Comparison of ENCODE assay signal across 14 mouse cellular contexts in the genomic region with DNA sequence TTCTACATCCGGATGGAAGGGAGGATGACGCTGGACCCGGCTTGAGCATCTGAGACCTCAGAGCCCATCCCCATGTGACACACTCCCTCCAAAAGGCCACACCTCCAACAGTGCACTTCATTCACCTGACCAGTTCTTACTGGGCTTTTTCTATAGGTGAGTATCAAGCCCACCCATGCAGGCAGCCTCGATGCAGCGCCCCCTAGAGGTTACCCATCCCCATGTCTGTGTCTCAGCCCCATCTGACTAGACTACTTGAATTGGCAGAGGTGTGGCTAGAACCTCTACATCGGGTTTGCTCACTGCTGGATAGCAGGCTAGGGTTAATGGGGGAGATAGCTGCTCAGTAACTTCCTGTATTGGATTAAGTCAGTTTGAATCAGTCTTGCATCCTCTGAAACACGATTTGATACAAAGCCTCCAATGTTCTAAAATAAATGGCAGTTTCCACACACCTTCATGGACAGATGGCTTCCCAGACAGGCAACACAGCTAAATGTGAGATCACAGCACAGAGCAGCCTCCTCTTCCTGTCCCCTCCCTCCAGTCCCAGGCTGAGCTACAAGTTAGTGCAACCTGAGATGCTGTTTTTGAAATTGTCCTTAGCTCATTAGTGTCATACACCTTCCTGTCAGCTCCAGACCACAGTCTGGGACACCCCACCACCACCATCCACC.
DNase-seq lines count a peak whose midpoint lies in the region; ATAC-seq and TF ChIP-seq lines count a peak whose summit lies in the region.
"Had no signal": no experiment of that assay in that cellular context is flagged by ENCODE, and none has a peak within 500 bp of the region (broad histone marks: within the 10 kb centered on the region; RNA-seq: fewer than 3 reads in every experiment).

No protein-coding gene starts in this region.

- no peaks in the 10 kb centered on the region for H3K36me3 ChIP-seq in forebrain, embryonic 10.5 days (replicated peaks)
- no peaks in the 10 kb centered on the region for H3K36me3 ChIP-seq in forebrain, embryonic 11.5 days (ENCODE audit: control insufficient read depth, insufficient read depth, low read length)
- no peaks in the 10 kb centered on the region for H3K36me3 ChIP-seq in neural tube, embryonic 15.5 days
- H3K36me3 ChIP-seq: forebrain, embryonic 12.5 days; heart, embryonic 13.5 days had no signal

- peaks cover 7% of the 10 kb centered on the region; the same call in 1 of the 2 replicates for H3K9me3 ChIP-seq in forebrain, embryonic 10.5 days
- no peaks in the 10 kb centered on the region for H3K9me3 ChIP-seq in forebrain, embryonic 11.5 days (ENCODE audit: control insufficient read depth, low read length)
- no peaks in the 10 kb centered on the region; the same call in 1 of the 2 replicates for H3K9me3 ChIP-seq in neural tube, embryonic 15.5 days (replicated peaks)
- H3K9me3 ChIP-seq: forebrain, embryonic 12.5 days; heart, embryonic 13.5 days had no signal

- H3K9ac ChIP-seq in forebrain, embryonic 11.5 days (ENCODE audit: low read length), result no peak overlapping the region
- H3K9ac ChIP-seq in neural tube, embryonic 15.5 days (replicated peaks), result no peak overlapping the region
- H3K9ac ChIP-seq: forebrain, embryonic 12.5 days; heart, embryonic 13.5 days had no signal

- 59% methylated on average over 7 of the region's 7 CpGs for WGBS in forebrain, embryonic 10.5 days
- 63% methylated on average over 7 of the region's 7 CpGs for WGBS in forebrain, embryonic 11.5 days
- WGBS in neural tube, embryonic 15.5 days, result 64% methylated on average over 7 of the region's 7 CpGs

- H3K27me3 ChIP-seq in forebrain, embryonic 10.5 days (ENCODE audit: poor library complexity, severe bottlenecking), result peaks cover 5% of the 10 kb centered on the region; the same call in 1 of the 2 replicates
- H3K27me3 ChIP-seq in forebrain, embryonic 11.5 days (ENCODE audit: control insufficient read depth, insufficient read depth, low read length), result no peaks in the 10 kb centered on the region
- H3K27me3 ChIP-seq in neural tube, embryonic 15.5 days (replicated peaks), result no peaks in the 10 kb centered on the region
- H3K27me3 ChIP-seq: heart, embryonic 13.5 days had no signal

- peak; percentile 68 for TF ChIP-seq CTCF in layer of hippocampus, adult 2 months (conservative IDR thresholded peaks at IDR 0.05)

- no peak for ATAC-seq in forebrain, embryonic 11.5 days (replicated peaks; ENCODE audit: low FRiP score)
- ATAC-seq in neural tube, embryonic 15.5 days (ENCODE audit: low FRiP score), result no peak

- no peak for DNase-seq in forebrain, embryonic 10.5 days (ENCODE audit: extremely low spot score, low spot score)
- no peak for DNase-seq in forebrain, embryonic 11.5 days (ENCODE audit: low spot score)
- DNase-seq in left cerebral cortex, adult 9 months (ENCODE audit: low spot score in 2 of 2), result peak; percentile 23 to 60
- DNase-seq in left cerebral cortex, adult 11 months (ENCODE audit: low spot score), result no peak
- DNase-seq in B cell, adult 2 months, result peak; percentile 48 to 53
- DNase-seq in layer of hippocampus, adult 2 months (ENCODE audit: low spot score in 2 of 2), result peak in 1 of 2 experiments; percentile 72
- no peak for DNase-seq in spleen, postnatal 4 days (ENCODE audit: low spot score in 2 of 2)
- DNase-seq: cerebellum, adult 9-10 months; kidney, postnatal 10 days; lung, adult 2 months; right cerebral cortex, postnatal 4 days had no signal

- no peak overlapping the region for H3K4me2 ChIP-seq in forebrain, embryonic 11.5 days (ENCODE audit: low read depth, low read length, severe bottlenecking)
- no peak overlapping the region for H3K4me2 ChIP-seq in neural tube, embryonic 15.5 days
- H3K4me2 ChIP-seq: forebrain, embryonic 12.5 days; heart, embryonic 13.5 days had no signal

- peak overlapping the region; percentile 70; the same call in 1 of the 2 replicates for H3K27ac ChIP-seq in forebrain, embryonic 10.5 days
- H3K27ac ChIP-seq in forebrain, embryonic 11.5 days (ENCODE audit: low read depth, low read length), result no peak overlapping the region
- H3K27ac ChIP-seq in layer of hippocampus, adult 2 months, result no peak overlapping the region
- no peak overlapping the region for H3K27ac ChIP-seq in neural tube, embryonic 15.5 days (replicated peaks)
- H3K27ac ChIP-seq: forebrain, embryonic 12.5 days; heart, embryonic 13.5 days had no signal

- peaks cover 45% of the 10 kb centered on the region for H3K4me1 ChIP-seq in forebrain, embryonic 10.5 days
- peaks cover 3% of the 10 kb centered on the region for H3K4me1 ChIP-seq in forebrain, embryonic 11.5 days (replicated peaks; ENCODE audit: control insufficient read depth, insufficient read depth, low read length)
- H3K4me1 ChIP-seq in neural tube, embryonic 15.5 days, result peaks cover 23% of the 10 kb centered on the region

- no peak overlapping the region for H3K4me3 ChIP-seq in forebrain, embryonic 10.5 days
- no peak overlapping the region for H3K4me3 ChIP-seq in forebrain, embryonic 11.5 days (ENCODE audit: low read depth, low read length)
- no peak overlapping the region for H3K4me3 ChIP-seq in layer of hippocampus, adult 2 months
- no peak overlapping the region for H3K4me3 ChIP-seq in neural tube, embryonic 15.5 days (replicated peaks)
- H3K4me3 ChIP-seq: forebrain, embryonic 12.5 days; heart, embryonic 13.5 days had no signal

Comparison
In these comparisons a context has a peak if more than half of its experiments do, and no peak if none do; other contexts are left out.
1. DNase-seq: peak in left cerebral cortex, adult 9 months (2 of 2) and B cell, adult 2 months (2 of 2); none in forebrain, embryonic 10.5 days (single experiment), forebrain, embryonic 11.5 days (single experiment), left cerebral cortex, adult 11 months (single experiment) and spleen, postnatal 4 days (0 of 2).